ENCODE assay signal across 20 mouse cellular contexts in the genomic region with DNA sequence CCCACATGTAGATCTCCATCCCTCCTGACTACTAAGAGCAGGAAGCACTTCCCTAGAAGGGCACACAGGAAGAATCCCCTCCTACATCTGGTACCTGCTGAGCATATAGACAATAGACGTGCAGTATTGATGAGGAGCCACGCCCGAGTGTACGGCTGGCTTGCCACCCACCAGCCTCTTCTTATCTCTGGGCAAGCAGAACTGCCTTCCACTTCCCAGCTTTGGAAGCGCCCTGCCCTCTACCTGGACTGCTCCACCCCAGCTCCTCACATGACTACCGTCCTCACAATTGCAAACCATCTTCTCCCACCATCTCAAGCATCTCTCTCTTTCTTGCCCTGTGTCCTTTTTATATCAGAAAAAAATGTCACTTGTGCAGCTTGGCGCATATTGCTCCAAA.
"Had no signal": no experiment of that assay in that cellular context is flagged by ENCODE, and none has a peak within 500 bp of the region (broad histone marks: within the 10 kb centered on the region; RNA-seq: fewer than 3 reads in every experiment).

No protein-coding gene starts in this region.

- H3K27me3 ChIP-seq: limb, embryonic 12.5 days; limb, embryonic 15.5 days; midbrain, embryonic 12.5 days; midbrain, embryonic 15.5 days; neural tube, embryonic 12.5 days; neural tube, embryonic 15.5 days had no signal

- H3K27ac ChIP-seq: kidney, postnatal 0 days; limb, embryonic 12.5 days; limb, embryonic 15.5 days; midbrain, embryonic 12.5 days; midbrain, embryonic 15.5 days; neural tube, embryonic 12.5 days; neural tube, embryonic 15.5 days; stomach, postnatal 0 days had no signal

- H3K4me2 ChIP-seq: limb, embryonic 12.5 days; limb, embryonic 15.5 days; midbrain, embryonic 12.5 days; midbrain, embryonic 15.5 days; neural tube, embryonic 12.5 days; neural tube, embryonic 15.5 days had no signal

- H3K4me3 ChIP-seq: limb, embryonic 12.5 days; limb, embryonic 15.5 days; midbrain, embryonic 12.5 days; midbrain, embryonic 15.5 days; neural tube, embryonic 12.5 days; neural tube, embryonic 15.5 days had no signal

- ATAC-seq: inflammation-experienced regulatory T-cells, adult 6 months; intestine, embryonic 16.5 days; midbrain, embryonic 15.5 days had no signal

- H3K9ac ChIP-seq: limb, embryonic 12.5 days; limb, embryonic 15.5 days; midbrain, embryonic 12.5 days; midbrain, embryonic 15.5 days; neural tube, embryonic 12.5 days; neural tube, embryonic 15.5 days had no signal

- H3K9me3 ChIP-seq: limb, embryonic 15.5 days; midbrain, embryonic 15.5 days; neural tube, embryonic 12.5 days; neural tube, embryonic 15.5 days had no signal

- DNase-seq: kidney, adult 18-20 months; kidney, postnatal 36 days; left cerebral cortex, postnatal 4 days; lung, adult 2 months; lung, postnatal 14 days; lung, postnatal 4 days; right cerebral cortex, adult 18-20 months; right cerebral cortex, postnatal 14 days; right cerebral cortex, postnatal 4 days; thymus, postnatal 36 days had no signal

- H3K4me1 ChIP-seq: limb, embryonic 15.5 days; midbrain, embryonic 12.5 days; midbrain, embryonic 15.5 days; neural tube, embryonic 12.5 days; neural tube, embryonic 15.5 days had no signal
